Mouse (Mus musculus): ENCODE data around the gene Slc2a5. TPM values are rescaled to one million over a fixed set of nuclear protein-coding genes. Genes with fewer than 3 reads are reported as not detected.

The Slc2a5 gene
- polyA plus RNA-seq, 1 experiment, result 2.2 TPM

DNA sequence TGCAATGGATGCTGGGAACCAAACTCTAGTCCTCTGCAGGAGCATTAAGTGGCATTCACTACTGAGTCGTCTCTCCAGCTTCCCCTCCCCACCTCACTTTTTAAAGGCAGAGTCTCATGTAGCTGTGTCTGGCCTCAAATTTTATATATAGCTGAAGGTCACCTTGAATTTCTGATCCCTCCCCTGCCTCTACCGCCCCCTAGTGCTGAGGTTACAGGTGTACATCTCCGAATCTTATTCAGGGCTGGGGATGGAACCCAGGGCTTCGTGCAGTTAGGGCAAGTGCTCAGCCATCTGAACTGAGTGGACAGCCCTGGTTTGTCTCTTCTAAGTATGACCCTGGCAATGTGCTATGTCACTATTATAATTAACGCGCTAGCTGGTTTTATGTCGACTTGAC is 32.0 kb downstream of the Slc2a5 start:
- no peaks in the 10 kb centered on the region for H3K4me1 ChIP-seq (ENCODE audit: control insufficient read depth, insufficient read depth, low read length)
- DNase-seq, result no peak
- H3K27ac ChIP-seq (ENCODE audit: insufficient read depth, low read length), result no peak overlapping the region
- H3K27me3 ChIP-seq (ENCODE audit: control insufficient read depth, insufficient read depth, low read length), result no peaks in the 10 kb centered on the region
- TF ChIP-seq POLR2A (IDR thresholded peaks at IDR 0.05; ENCODE audit: borderline replicate concordance, insufficient read depth, low read length) (no peak), CTCF (IDR thresholded peaks at IDR 0.05; ENCODE audit: borderline replicate concordance, insufficient read depth, low read depth, low read length) (no peak)
- no peak overlapping the region for H3K4me3 ChIP-seq (replicated peaks; ENCODE audit: insufficient read depth, low read depth, low read length)
- 80% methylated on average over 7 of the region's 7 CpGs for WGBS

GRCm38 (mm10) chr4:150152483-150152882 is 33.4 kb downstream of the Slc2a5 start:
- DNase-seq, result no peak
- Histone ChIP-seq H3K4me1 (ENCODE audit: control insufficient read depth, insufficient read depth, low read length) (no peaks in the 10 kb centered on the region), H3K27me3 (ENCODE audit: control insufficient read depth, insufficient read depth, low read length) (no peaks in the 10 kb centered on the region), H3K27ac (ENCODE audit: insufficient read depth, low read length) (no peak overlapping the region), H3K4me3 (replicated peaks; ENCODE audit: insufficient read depth, low read depth, low read length) (no peak overlapping the region)
- WGBS, result 80% methylated on average over 8 of the region's 8 CpGs
- no peak for TF ChIP-seq CTCF (IDR thresholded peaks at IDR 0.05; ENCODE audit: borderline replicate concordance, insufficient read depth, low read depth, low read length)
- TF ChIP-seq POLR2A (IDR thresholded peaks at IDR 0.05; ENCODE audit: borderline replicate concordance, insufficient read depth, low read length), result no peak

DNA sequence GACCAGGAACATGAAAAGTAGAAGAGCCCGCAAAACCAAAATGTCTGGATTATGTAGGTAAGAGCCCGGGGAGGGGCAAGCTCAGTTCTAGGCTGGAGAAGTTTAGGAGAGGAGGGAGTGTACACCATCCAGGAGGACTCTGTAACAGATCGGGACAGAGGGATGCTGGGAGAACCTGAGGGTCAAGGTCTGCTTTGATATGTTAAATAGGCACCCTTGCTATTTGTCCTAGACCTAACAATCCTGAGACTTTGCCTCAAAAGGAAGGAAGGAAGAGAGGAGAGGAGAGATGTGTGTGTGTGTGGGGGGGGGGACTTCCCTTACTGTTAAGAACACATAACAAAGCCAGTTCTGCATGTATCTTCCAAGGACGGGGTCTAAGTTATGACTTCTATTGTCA is 36.2 kb downstream of the Slc2a5 start:
- 90% methylated on average over 4 of the region's 4 CpGs for WGBS
- TF ChIP-seq CTCF (IDR thresholded peaks at IDR 0.05; ENCODE audit: borderline replicate concordance, insufficient read depth, low read depth, low read length), result no peak
- no peak for TF ChIP-seq POLR2A (IDR thresholded peaks at IDR 0.05; ENCODE audit: borderline replicate concordance, insufficient read depth, low read length)
- no peaks in the 10 kb centered on the region for H3K4me1 ChIP-seq (ENCODE audit: control insufficient read depth, insufficient read depth, low read length)
- H3K27ac ChIP-seq (ENCODE audit: insufficient read depth, low read length), result no peak overlapping the region
- no peak overlapping the region for H3K4me3 ChIP-seq (replicated peaks; ENCODE audit: insufficient read depth, low read depth, low read length)
- DNase-seq, result no peak
- H3K27me3 ChIP-seq (ENCODE audit: control insufficient read depth, insufficient read depth, low read length), result no peaks in the 10 kb centered on the region

DNA sequence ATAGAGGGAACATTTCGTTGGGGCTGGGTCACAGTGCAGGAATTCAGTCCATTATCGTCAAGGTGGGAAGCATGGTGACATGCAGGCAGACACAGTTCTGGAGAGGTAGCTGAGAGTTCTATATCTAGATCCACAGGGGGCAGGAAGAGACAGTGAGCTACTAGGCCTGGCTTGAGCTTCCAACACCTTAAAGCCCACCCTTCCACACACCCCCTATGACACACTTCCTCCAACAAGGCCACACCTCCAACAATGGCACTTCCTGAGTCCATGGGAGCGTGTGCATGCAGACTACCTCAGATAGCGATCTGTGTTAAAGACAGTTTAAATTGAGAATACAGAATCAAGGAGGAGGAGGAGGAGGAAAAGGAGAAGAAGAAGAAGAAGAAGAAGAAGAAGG is 36.6 kb downstream of the Slc2a5 start:
- TF ChIP-seq POLR2A (IDR thresholded peaks at IDR 0.05; ENCODE audit: borderline replicate concordance, insufficient read depth, low read length) (no peak), CTCF (IDR thresholded peaks at IDR 0.05; ENCODE audit: borderline replicate concordance, insufficient read depth, low read depth, low read length) (no peak)
- 88% methylated on average over 4 of the region's 4 CpGs for WGBS
- no peaks in the 10 kb centered on the region for H3K27me3 ChIP-seq (ENCODE audit: control insufficient read depth, insufficient read depth, low read length)
- no peaks in the 10 kb centered on the region for H3K4me1 ChIP-seq (ENCODE audit: control insufficient read depth, insufficient read depth, low read length)
- no peak overlapping the region for H3K4me3 ChIP-seq (replicated peaks; ENCODE audit: insufficient read depth, low read depth, low read length)
- no peak for DNase-seq
- no peak overlapping the region for H3K27ac ChIP-seq (ENCODE audit: insufficient read depth, low read length)

DNA sequence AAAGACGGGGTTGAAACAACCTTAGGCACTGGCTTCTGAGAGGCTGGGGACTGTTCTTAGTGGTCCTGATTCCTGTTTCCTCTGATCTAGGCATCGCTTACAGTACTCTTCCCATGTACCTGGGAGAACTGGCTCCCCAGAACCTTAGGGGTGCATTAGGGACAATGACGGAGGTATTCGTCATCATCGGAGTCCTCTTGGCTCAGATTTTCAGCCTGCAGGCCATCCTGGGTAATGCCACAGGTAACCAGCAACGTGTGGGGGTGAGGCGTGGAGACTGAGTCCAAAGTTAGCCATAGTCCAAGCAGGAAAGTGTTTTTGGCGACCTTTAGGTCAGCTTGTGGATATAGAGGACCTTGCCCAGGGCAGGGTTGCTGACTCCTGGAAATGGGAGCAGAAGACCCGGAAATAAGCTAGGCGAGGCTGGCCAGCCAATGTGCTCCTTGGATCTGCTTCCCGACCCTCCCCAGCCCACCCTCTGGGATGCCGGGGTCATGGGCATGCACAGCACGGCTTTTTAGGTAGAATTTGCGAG is 38.3 kb downstream of the Slc2a5 start:
- H3K4me3 ChIP-seq (replicated peaks; ENCODE audit: insufficient read depth, low read depth, low read length), result no peak overlapping the region
- DNase-seq, result no peak
- WGBS, result 65% methylated on average over 14 of the region's 14 CpGs
- H3K27me3 ChIP-seq (ENCODE audit: control insufficient read depth, insufficient read depth, low read length), result no peaks in the 10 kb centered on the region
- H3K4me1 ChIP-seq (ENCODE audit: control insufficient read depth, insufficient read depth, low read length), result no peaks in the 10 kb centered on the region
- no peak for TF ChIP-seq CTCF (IDR thresholded peaks at IDR 0.05; ENCODE audit: borderline replicate concordance, insufficient read depth, low read depth, low read length)
- no peak for TF ChIP-seq POLR2A (IDR thresholded peaks at IDR 0.05; ENCODE audit: borderline replicate concordance, insufficient read depth, low read length)
- H3K27ac ChIP-seq (ENCODE audit: insufficient read depth, low read length), result no peak overlapping the region

- Histone ChIP-seq H3K4me1 (ENCODE audit: control insufficient read depth, insufficient read depth, low read length) (no peaks in the 10 kb centered on the region), H3K27me3 (ENCODE audit: control insufficient read depth, insufficient read depth, low read length) (no peaks in the 10 kb centered on the region), H3K27ac (ENCODE audit: insufficient read depth, low read length) (no peak overlapping the region), H3K4me3 (replicated peaks; ENCODE audit: insufficient read depth, low read depth, low read length) (no peak overlapping the region)
- WGBS, result 71% methylated on average over 2 of the region's 2 CpGs
- no peak for DNase-seq
- no peak for TF ChIP-seq CTCF (IDR thresholded peaks at IDR 0.05; ENCODE audit: borderline replicate concordance, insufficient read depth, low read depth, low read length)
- no peak for TF ChIP-seq POLR2A (IDR thresholded peaks at IDR 0.05; ENCODE audit: borderline replicate concordance, insufficient read depth, low read length)
Measured at GRCm38 (mm10) chr4:150159458-150159857, 40.4 kb downstream of the Slc2a5 start.

DNA sequence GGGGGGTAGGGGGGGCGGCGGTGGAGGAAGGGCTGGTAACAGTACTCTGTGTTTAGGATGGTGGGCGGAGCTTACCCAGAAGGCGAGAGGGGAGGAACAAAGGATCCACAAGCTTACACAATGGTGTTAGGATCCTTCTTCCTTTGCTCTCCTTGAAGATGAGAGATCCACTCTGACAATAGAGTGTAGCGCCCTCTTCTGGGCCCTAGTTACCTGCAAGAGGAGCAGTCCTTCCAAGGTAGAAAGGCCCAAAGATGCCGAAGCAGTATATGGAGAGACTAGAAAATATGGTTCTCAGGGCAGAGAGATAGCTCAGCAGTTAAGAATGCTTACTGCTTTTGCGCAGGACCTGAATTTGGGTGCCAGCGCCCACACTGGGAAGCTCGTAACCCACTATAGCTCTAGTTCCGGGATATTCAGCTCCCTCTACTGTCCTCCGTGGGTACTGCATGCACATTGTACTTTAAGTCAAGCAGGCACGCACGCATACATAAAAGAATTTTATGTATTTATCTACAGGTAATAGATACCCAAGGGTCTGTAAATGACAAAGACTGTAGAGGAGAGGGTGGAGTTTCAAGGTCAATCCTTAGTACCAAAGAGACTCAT is 43.6 kb downstream of the Slc2a5 start:
- WGBS, result 77% methylated on average over 13 of the region's 13 CpGs
- Histone ChIP-seq H3K27me3 (ENCODE audit: control insufficient read depth, insufficient read depth, low read length) (no peaks in the 10 kb centered on the region), H3K27ac (ENCODE audit: insufficient read depth, low read length) (no peak overlapping the region), H3K4me1 (ENCODE audit: control insufficient read depth, insufficient read depth, low read length) (no peaks in the 10 kb centered on the region), H3K4me3 (replicated peaks; ENCODE audit: insufficient read depth, low read depth, low read length) (no peak overlapping the region)
- peak; percentile 30; the same call in 1 of the 2 replicates for TF ChIP-seq CTCF (IDR thresholded peaks at IDR 0.05; ENCODE audit: borderline replicate concordance, insufficient read depth, low read depth, low read length)
- TF ChIP-seq POLR2A (IDR thresholded peaks at IDR 0.05; ENCODE audit: borderline replicate concordance, insufficient read depth, low read length), result no peak
- DNase-seq, result no peak

- TF ChIP-seq POLR2A (IDR thresholded peaks at IDR 0.05; ENCODE audit: borderline replicate concordance, insufficient read depth, low read length) (no peak), CTCF (IDR thresholded peaks at IDR 0.05; ENCODE audit: borderline replicate concordance, insufficient read depth, low read depth, low read length) (no peak)
- H3K27me3 ChIP-seq (ENCODE audit: control insufficient read depth, insufficient read depth, low read length), result no peaks in the 10 kb centered on the region
- no peak overlapping the region for H3K4me3 ChIP-seq (replicated peaks; ENCODE audit: insufficient read depth, low read depth, low read length)
- H3K4me1 ChIP-seq (ENCODE audit: control insufficient read depth, insufficient read depth, low read length), result no peaks in the 10 kb centered on the region
- no peak overlapping the region for H3K27ac ChIP-seq (ENCODE audit: insufficient read depth, low read length)
- DNase-seq, result no peak
- WGBS, result 51% methylated on average over 13 of the region's 13 CpGs
Measured at GRCm38 (mm10) chr4:150164875-150165274, 45.8 kb downstream of the Slc2a5 start.
